Mouse (Mus musculus) CH12.LX (cell line): ENCODE data around the gene Fer. TPM values are rescaled to one million over a fixed set of nuclear protein-coding genes. Genes with fewer than 3 reads are reported as not detected.
A peak's percentile ranks its signal among the peaks of the same experiment; 100 is the strongest.

Experiments used
- DNase-seq: peaks from one replicate; pipeline ENCODE4 v3.0.0-alpha.2; 2013; ENCODE audit errors: extremely low read depth
- H3K27ac ChIP-seq: 2 replicates; pipeline ENCODE4 v1.5.1; 2012; ENCODE audit warnings: low read depth, mild to moderate bottlenecking, control low read depth, moderate library complexity; ENCODE audit not compliant: insufficient read depth
- H3K27me3 ChIP-seq: replicated peaks from 2 replicates; pipeline ENCODE3; 2012; ENCODE audit warnings: inconsistent platforms
- H3K36me3 ChIP-seq, 2 experiments: replicated peaks in 1 of 2; 2 replicates each; pipeline versions ENCODE3 to v1.6.1; 2012; ENCODE audit warnings: inconsistent platforms in 1 of 2, low read length in 1 of 2, mild to moderate bottlenecking in 1 of 2, mixed read lengths in 1 of 2, moderate library complexity in 1 of 2; ENCODE audit not compliant: control insufficient read depth in 1 of 2, insufficient read depth in 1 of 2
- H3K4me1 ChIP-seq, 2 experiments: 2 replicates each; pipeline ENCODE4 v1.6.1; 2012; ENCODE audit warnings: inconsistent platforms in 1 of 2, moderate library complexity in 1 of 2; ENCODE audit not compliant: insufficient read depth in 2 of 2, control insufficient read depth in 1 of 2
- H3K4me2 ChIP-seq: 2 replicates; pipeline ENCODE4 v1.6.1; 2012; ENCODE audit warnings: low read depth, mild to moderate bottlenecking, control low read depth; ENCODE audit not compliant: poor library complexity, insufficient read depth, severe bottlenecking
- H3K4me3 ChIP-seq, 3 experiments: fragments of 150-350 bp in 1 of 3; sonication (generic) in 1 of 3; replicated peaks in 1 of 3; 2 replicates each; pipeline versions ENCODE3 to v1.5.1; 2011 to 2012; ENCODE audit warnings: low read depth in 2 of 3, low read length in 2 of 3, mild to moderate bottlenecking in 2 of 3, moderate library complexity in 2 of 3, control low read depth in 1 of 3, improper control_type of control experiment in 1 of 3, inconsistent platforms in 1 of 3, mixed read lengths in 1 of 3; ENCODE audit not compliant: poor library complexity in 1 of 3
- H3K79me2 ChIP-seq: replicated peaks from 2 replicates; pipeline ENCODE4 v1.6.1; 2012; ENCODE audit warnings: mild to moderate bottlenecking, moderate library complexity; ENCODE audit not compliant: control insufficient read depth, poor library complexity, insufficient read depth, severe bottlenecking; ENCODE audit errors: extremely low read depth
- H3K9ac ChIP-seq: 2 replicates; pipeline ENCODE4 v1.6.1; 2012; ENCODE audit warnings: low read depth, mild to moderate bottlenecking, control low read depth, moderate library complexity; ENCODE audit not compliant: insufficient read depth
- H3K9me3 ChIP-seq: replicated peaks from 2 replicates; pipeline ENCODE3; 2012; ENCODE audit warnings: low read length, inconsistent platforms, mixed read lengths
- BHLHE40 ChIP-seq: IDR thresholded peaks from 2 replicates; pipeline ENCODE4 v1.6.1; 2011; ENCODE audit warnings: mild to moderate bottlenecking, low read depth, low read length, improper control_type of control experiment
- CHD2 ChIP-seq: IDR thresholded peaks from 2 replicates; pipeline ENCODE4 v1.6.1; 2011; ENCODE audit warnings: low read length, improper control_type of control experiment
- CTCF ChIP-seq, 2 experiments: IDR thresholded peaks in 1 of 2; conservative IDR thresholded peaks in 1 of 2; 2 replicates each; pipeline ENCODE4 v1.5.1; 2011 to 2012; ENCODE audit warnings: low read depth in 2 of 2, low read length in 2 of 2, improper control_type of control experiment in 1 of 2, inconsistent platforms in 1 of 2, mild to moderate bottlenecking in 1 of 2, moderate library complexity in 1 of 2
- EP300 ChIP-seq: IDR thresholded peaks from 2 replicates; pipeline ENCODE4 v1.6.1; 2011; ENCODE audit warnings: low read length, improper control_type of control experiment
- ETS1 ChIP-seq: conservative IDR thresholded peaks from 2 replicates; pipeline ENCODE4 v1.6.1; 2012; ENCODE audit warnings: low read depth, mild to moderate bottlenecking, inconsistent platforms, low read length, improper control_type of control experiment, moderate library complexity
- JUND ChIP-seq: conservative IDR thresholded peaks from 2 replicates; pipeline ENCODE4 v1.6.1; 2011; ENCODE audit warnings: low read depth, low read length, improper control_type of control experiment
- KAT2A ChIP-seq: IDR thresholded peaks from 2 replicates; pipeline ENCODE4 v1.6.1; 2012; ENCODE audit warnings: low read length, improper control_type of control experiment, inconsistent platforms; ENCODE audit not compliant: insufficient replicate concordance
- MAFK ChIP-seq: IDR thresholded peaks from 2 replicates; pipeline ENCODE4 v1.6.1; 2011; ENCODE audit warnings: low read length, improper control_type of control experiment; ENCODE audit not compliant: insufficient replicate concordance
- MAX ChIP-seq: IDR thresholded peaks from 2 replicates; pipeline ENCODE4 v1.6.1; 2011; ENCODE audit warnings: low read length, improper control_type of control experiment
- MAZ ChIP-seq: IDR thresholded peaks from 2 replicates; pipeline ENCODE4 v1.6.1; 2012; ENCODE audit warnings: low read depth, mild to moderate bottlenecking, inconsistent platforms, low read length, improper control_type of control experiment, moderate library complexity
- MEF2A ChIP-seq: IDR thresholded peaks from 2 replicates; pipeline ENCODE4 v1.6.1; 2014; ENCODE audit warnings: low read depth, mild to moderate bottlenecking, inconsistent platforms, low read length, improper control_type of control experiment, borderline replicate concordance
- MXI1 ChIP-seq: IDR thresholded peaks from 2 replicates; pipeline ENCODE4 v1.6.1; 2011; ENCODE audit warnings: mild to moderate bottlenecking, low read depth, low read length, improper control_type of control experiment
- MYC ChIP-seq: IDR thresholded peaks from 2 replicates; pipeline ENCODE4 v1.6.1; 2011; ENCODE audit warnings: low read depth, mild to moderate bottlenecking, improper control_type of control experiment, low read length
- NELFE ChIP-seq: IDR thresholded peaks from 2 replicates; pipeline ENCODE4 v1.6.1; 2011; ENCODE audit warnings: low read depth, low read length, improper control_type of control experiment
- NRF1 ChIP-seq: IDR thresholded peaks from 2 replicates; pipeline ENCODE4 v1.6.1; 2014; ENCODE audit warnings: low read depth, mild to moderate bottlenecking, inconsistent platforms, low read length, improper control_type of control experiment, moderate library complexity
- PAX5 ChIP-seq: IDR thresholded peaks from 2 replicates; pipeline ENCODE4 v1.6.1; 2012; ENCODE audit warnings: low read length, inconsistent platforms, mixed read lengths
- POLR2A ChIP-seq: IDR thresholded peaks from 2 replicates; pipeline ENCODE4 v1.6.1; 2011; ENCODE audit warnings: low read depth, mild to moderate bottlenecking, improper control_type of control experiment, low read length
- POLR2AphosphoS2 ChIP-seq: IDR thresholded peaks from 2 replicates; pipeline ENCODE4 v1.6.1; 2011; ENCODE audit warnings: low read depth, low read length, improper control_type of control experiment
- RAD21 ChIP-seq: IDR thresholded peaks from 2 replicates; pipeline ENCODE4 v1.6.1; 2011; ENCODE audit warnings: low read depth, mild to moderate bottlenecking, low read length, improper control_type of control experiment, moderate library complexity
- RCOR1 ChIP-seq: conservative IDR thresholded peaks from 2 replicates; pipeline ENCODE4 v1.6.1; 2012; ENCODE audit warnings: low read depth, mild to moderate bottlenecking, inconsistent platforms, low read length, improper control_type of control experiment
- SIN3A ChIP-seq: IDR thresholded peaks from 2 replicates; pipeline ENCODE4 v1.6.1; 2012; ENCODE audit warnings: low read length, improper control_type of control experiment, inconsistent platforms
- SMC3 ChIP-seq: IDR thresholded peaks from 2 replicates; pipeline ENCODE4 v1.6.1; 2011; ENCODE audit warnings: low read depth, low read length, improper control_type of control experiment
- TBP ChIP-seq: conservative IDR thresholded peaks from 2 replicates; pipeline ENCODE4 v1.6.1; 2011; ENCODE audit warnings: low read depth, low read length, improper control_type of control experiment
- UBTF ChIP-seq: IDR thresholded peaks from 2 replicates; pipeline ENCODE4 v1.6.1; 2012; ENCODE audit warnings: low read depth, mild to moderate bottlenecking, inconsistent platforms, low read length, improper control_type of control experiment, moderate library complexity
- USF1 ChIP-seq: IDR thresholded peaks from 2 replicates; pipeline ENCODE4 v1.6.1; 2014; ENCODE audit warnings: low read depth, mild to moderate bottlenecking, inconsistent platforms, low read length, improper control_type of control experiment
- USF2 ChIP-seq: conservative IDR thresholded peaks from 2 replicates; pipeline ENCODE4 v1.6.1; 2011; ENCODE audit warnings: low read depth, low read length, improper control_type of control experiment
- ZC3H11A ChIP-seq: IDR thresholded peaks from 2 replicates; pipeline ENCODE4 v1.6.1; 2012; ENCODE audit warnings: low read depth, mild to moderate bottlenecking, inconsistent platforms, low read length, improper control_type of control experiment
- ZKSCAN1 ChIP-seq: IDR thresholded peaks from 2 replicates; pipeline ENCODE4 v1.6.1; 2012; ENCODE audit warnings: low read depth, inconsistent platforms, low read length, improper control_type of control experiment, borderline replicate concordance
- ZMIZ1 ChIP-seq: IDR thresholded peaks from 2 replicates; pipeline ENCODE4 v1.6.1; 2012; ENCODE audit warnings: low read depth, mild to moderate bottlenecking, inconsistent platforms, low read length, improper control_type of control experiment
- ZNF384 ChIP-seq: IDR thresholded peaks from 2 replicates; pipeline ENCODE4 v1.6.1; 2012; ENCODE audit warnings: low read depth, low read length, improper control_type of control experiment, inconsistent platforms
- dilution Hi-C: fragments of 300-500 bp; cut with MboI; formaldehyde crosslinking; loops from 2 replicates; pipeline ENCODE4 v1.14.3; 2020; ENCODE audit warnings: low sequenced_read_pairs; ENCODE audit not compliant: extremely low pct_unique_long_range_greater_than_20kb, extremely low pct_ligation_motif_present
- in situ Hi-C: fragments of 300-500 bp; cut with MboI; formaldehyde crosslinking; loops from 3 replicates; pipeline ENCODE4 v1.14.3; 2019; ENCODE audit warnings: low sequenced_read_pairs, low pct_ligation_motif_present, low pct_unique_long_range_greater_than_20kb, mixed read lengths
- polyA plus RNA-seq: library from polyadenylated mRNA; unstranded; fragments of >175 nt; gene quantifications from 2 replicates; pipeline ENCODE4 v1.2.1, GENCODE M21; 2012; ENCODE audit warnings: low read depth; ENCODE audit not compliant: insufficient read length
- total RNA-seq, 2 experiments: library from RNA; depleted of rRNA; stranded (reverse); fragments of 300-350 nt in 1 of 2; fragments of >200 nt in 1 of 2; gene quantifications; 2 replicates each; pipeline ENCODE4 v1.2.3; 2012 to 2014

Gene Fer
- total and polyA plus RNA-seq, 3 experiments, result 4.3 to 4.9 (median 4.5) TPM

DNA sequence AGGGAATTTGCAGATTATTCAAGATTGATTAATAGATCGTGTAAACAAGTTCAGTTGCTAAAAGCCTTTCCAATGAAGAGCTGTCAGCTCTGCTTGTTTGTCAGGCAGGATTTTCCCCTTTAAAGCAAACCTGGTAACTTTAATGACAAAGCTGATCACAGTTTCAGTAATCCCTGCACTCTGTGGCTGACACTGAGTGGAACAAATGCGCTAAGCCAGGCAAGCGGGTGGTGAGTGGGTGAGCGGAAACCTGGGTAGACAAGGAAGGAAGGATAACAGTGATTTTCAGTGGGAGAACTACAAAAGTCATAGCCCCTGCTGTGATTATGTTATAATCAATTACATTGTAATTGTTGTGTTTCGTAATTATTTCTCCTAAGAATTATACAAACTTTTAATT lies 156.8 kb downstream of the Fer start:
- Histone ChIP-seq H3K9me3 (no peaks in the 10 kb centered on the region), H3K4me3 (no peak overlapping the region), H3K4me2 (no peak overlapping the region), H3K9ac (no peak overlapping the region), H3K4me1 (peaks cover 0 to 7% of the 10 kb centered on the region in 2 experiments; a peak in 1 of 4 replicates), H3K36me3 (no peaks in the 10 kb centered on the region), H3K27me3 (no peaks in the 10 kb centered on the region), H3K79me2 (no peaks in the 10 kb centered on the region), H3K27ac (no peak overlapping the region)
- in situ Hi-C loops (no loop called here), dilution Hi-C loops (no loop called here)
- no peak for DNase-seq
- no peak for TF ChIP-seq BHLHE40
- TF ChIP-seq ZNF384, result no peak
- TF ChIP-seq JUND, result no peak
- TF ChIP-seq RCOR1, result no peak
- no peak for TF ChIP-seq POLR2AphosphoS2
- no peak for TF ChIP-seq ZKSCAN1
- no peak for TF ChIP-seq SIN3A
- TF ChIP-seq ZMIZ1, result no peak
- TF ChIP-seq TBP, result no peak
- no peak for TF ChIP-seq CTCF (conservative IDR thresholded peaks at IDR 0.05 in 1 of 2, IDR thresholded peaks at IDR 0.05 in 1 of 2; ENCODE audit: low read depth in 2 of 2, low read length in 2 of 2)
- no peak for TF ChIP-seq KAT2A
- TF ChIP-seq MYC, result no peak
- no peak for TF ChIP-seq ZC3H11A
- no peak for TF ChIP-seq PAX5
- no peak for TF ChIP-seq ETS1
- TF ChIP-seq UBTF, result no peak
- TF ChIP-seq USF2, result no peak
- TF ChIP-seq EP300, result no peak
- TF ChIP-seq POLR2A, result no peak

DNA sequence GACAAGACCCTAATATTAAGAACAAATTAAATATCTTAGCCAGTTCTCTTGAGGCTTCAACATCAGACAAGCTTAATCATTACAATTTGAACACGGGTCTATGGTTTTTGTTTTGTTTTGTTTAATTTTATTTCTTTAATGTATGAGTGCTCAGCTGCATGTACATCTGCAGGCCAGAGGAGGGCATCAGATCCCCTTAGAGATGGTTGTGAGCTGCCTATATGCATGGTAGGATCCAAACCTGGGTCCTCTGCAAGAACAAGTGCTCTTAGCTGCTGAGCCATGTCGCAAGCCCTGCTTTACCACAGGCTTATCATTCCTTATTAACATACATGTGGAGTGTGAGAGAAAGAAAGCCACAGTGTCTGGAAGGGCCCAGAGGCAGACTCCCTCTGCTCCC lies 163.6 kb downstream of the Fer start:
- Histone ChIP-seq H3K4me3 (no peak overlapping the region), H3K36me3 (no peaks in the 10 kb centered on the region), H3K27me3 (no peaks in the 10 kb centered on the region), H3K4me2 (no peak overlapping the region), H3K79me2 (no peaks in the 10 kb centered on the region), H3K9ac (no peak overlapping the region), H3K27ac (no peak overlapping the region), H3K4me1 (no peaks in the 10 kb centered on the region), H3K9me3 (no peaks in the 10 kb centered on the region)
- in situ Hi-C loops (loop anchor here (25.0 kb wide), 1 partner anchor 361 kb away; no protein-coding TSS in a partner anchor), dilution Hi-C loops (no loop called here)
- TF ChIP-seq SIN3A (no peak), PAX5 (no peak), KAT2A (no peak), USF2 (no peak), NELFE (no peak), CTCF (conservative IDR thresholded peaks at IDR 0.05 in 1 of 2, IDR thresholded peaks at IDR 0.05 in 1 of 2; ENCODE audit: low read depth in 2 of 2, low read length in 2 of 2) (peak in 1 of 2 experiments; percentile 67; a peak in 2 of 4 replicates), NRF1 (no peak), RAD21 (peak; percentile 70), USF1 (no peak), MAFK (no peak), MAX (no peak), POLR2AphosphoS2 (no peak), TBP (no peak), EP300 (no peak), MEF2A (no peak), SMC3 (peak; percentile 66), ZKSCAN1 (no peak), RCOR1 (no peak), MXI1 (no peak), MAZ (no peak), CHD2 (no peak), UBTF (no peak)
- DNase-seq, result peak; percentile 34
